Mouse (Mus musculus) CH12F3 (cell line): ENCODE data around the gene Gprin2.

Experiments
- in situ Hi-C: fragments of 300-500 bp; cut with MboI; formaldehyde crosslinking; loops from 2 replicates; pipeline ENCODE4 v1.14.3; 2020; ENCODE audit warnings: low sequenced_read_pairs

Gprin2 gene

DNA sequence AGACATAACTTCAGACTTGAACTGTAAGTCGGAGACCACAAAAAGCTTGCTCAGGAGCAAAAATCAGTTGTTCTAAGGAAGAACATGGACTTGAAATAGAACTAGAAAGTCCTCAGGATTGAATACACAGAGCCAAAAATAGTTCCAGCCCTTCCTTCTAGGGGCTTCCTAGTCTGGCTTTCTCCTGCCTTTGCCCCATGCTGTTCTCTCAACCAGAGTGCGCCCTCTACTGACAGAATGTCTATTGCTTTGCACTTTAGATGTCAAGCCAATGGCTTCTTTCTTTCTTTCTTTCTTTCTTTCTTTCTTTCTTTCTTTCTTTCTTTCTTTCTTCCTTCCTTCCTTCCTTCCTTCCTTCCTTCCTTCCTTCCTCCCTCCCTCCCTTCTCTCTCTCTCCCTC is 7.2 kb upstream of the Gprin2 start:
- in situ Hi-C loops: no loop called here

DNA sequence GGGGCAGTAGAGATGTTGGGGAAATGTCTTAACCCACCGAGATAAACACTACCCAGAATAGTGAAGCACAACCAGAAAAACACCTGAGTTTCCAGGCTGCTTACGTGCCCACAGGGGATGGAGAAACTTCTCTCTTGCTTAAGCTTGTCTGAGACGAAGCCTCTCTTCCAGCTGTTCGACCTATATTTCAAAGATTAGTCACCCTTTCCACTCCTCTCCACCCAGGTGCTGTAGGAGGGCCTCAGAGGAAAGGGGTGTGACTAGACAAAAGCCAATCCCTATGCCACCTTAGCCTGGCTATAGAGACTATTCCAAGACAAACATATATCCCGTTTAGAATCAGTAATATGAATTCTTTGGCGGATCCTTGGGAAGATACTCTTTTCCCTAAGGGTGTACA is 6.5 kb upstream of the Gprin2 start:
- in situ Hi-C loops: no loop called here

DNA sequence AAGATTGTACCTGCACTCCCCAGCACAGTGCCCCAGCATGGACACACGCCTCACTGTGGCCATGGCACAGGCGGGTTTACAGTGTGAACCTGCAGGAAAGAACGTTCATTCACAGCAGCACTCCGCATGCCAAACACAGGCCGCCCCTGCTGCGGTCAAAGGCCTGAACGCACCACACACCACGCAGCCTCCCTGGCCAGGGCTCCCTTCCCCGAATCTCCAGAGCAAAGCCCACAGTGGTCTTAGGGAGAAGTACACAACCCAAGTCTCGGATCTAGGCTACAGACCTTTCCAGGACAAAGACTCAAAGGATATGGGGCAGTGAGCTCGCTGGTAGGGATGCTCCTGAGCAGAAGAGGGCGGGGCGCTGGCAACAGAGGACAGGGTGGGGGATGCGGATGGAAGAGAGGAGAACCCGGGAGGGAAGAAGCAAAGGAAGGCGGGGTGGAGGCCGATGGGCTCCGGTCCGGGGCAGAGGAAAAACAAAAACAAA is 669 bp downstream of the Gprin2 start:
- in situ Hi-C loops: no loop called here

DNA sequence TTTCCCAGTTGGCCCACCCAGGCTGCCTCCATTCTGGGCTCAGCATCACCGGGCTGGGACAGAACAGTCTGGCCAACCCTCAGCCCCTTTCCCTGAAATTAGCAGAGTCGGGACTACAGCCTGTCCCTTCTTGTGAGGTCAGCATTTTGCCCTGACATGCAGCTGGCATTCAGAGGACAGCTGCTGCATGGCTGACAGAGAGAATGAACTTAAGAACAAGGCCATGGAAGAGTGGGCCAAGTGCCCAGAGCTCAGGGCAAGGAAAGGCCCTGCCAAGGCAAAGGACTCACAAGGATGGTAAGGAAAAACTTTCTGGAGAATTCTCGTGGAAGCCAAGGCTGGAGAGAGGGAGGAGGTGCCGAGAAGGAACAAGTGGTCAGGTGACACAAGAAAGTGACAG is 4.7 kb downstream of the Gprin2 start:
- in situ Hi-C loops: no loop called here

DNA sequence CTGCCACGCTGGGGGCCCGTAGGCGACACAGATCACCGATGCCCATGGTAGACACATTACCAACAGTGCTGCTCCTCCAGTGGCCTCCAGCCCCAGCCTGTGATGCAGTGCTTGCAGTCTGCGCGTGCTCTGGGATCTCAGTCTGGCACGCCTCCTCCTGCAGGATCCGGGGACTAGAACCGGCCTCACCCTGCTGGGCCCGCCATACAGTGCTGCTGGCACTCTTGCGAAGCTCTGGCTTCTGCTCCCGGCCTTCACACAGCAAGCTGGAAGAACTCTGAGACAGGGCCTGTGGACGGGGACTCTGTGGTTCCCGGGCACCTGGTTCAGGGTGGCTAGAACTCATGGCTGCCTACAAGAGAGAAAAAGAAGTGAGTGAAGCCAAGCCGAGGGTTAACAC is 6.0 kb downstream of the Gprin2 start:
- in situ Hi-C loops: no loop called here

DNA sequence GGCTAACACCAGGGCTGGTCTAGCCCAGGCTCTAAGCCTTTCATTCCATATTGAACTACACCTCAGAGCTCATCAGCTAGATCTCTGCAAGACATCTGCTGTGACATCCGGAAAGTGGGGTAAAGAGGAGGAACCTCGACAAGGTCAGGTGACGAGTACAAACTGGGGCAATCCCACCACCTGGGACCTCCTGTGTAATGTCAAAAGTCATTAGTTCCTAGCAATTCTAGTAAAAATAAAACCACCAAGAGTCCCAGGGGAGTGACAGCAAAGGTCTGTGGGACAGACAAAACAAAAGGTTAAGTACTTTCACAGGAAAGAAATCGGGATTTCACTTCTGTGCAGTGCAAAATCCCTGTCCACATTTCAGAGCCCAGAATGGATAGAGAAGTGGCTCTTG is 7.6 kb downstream of the Gprin2 start:
- in situ Hi-C loops: no loop called here

DNA sequence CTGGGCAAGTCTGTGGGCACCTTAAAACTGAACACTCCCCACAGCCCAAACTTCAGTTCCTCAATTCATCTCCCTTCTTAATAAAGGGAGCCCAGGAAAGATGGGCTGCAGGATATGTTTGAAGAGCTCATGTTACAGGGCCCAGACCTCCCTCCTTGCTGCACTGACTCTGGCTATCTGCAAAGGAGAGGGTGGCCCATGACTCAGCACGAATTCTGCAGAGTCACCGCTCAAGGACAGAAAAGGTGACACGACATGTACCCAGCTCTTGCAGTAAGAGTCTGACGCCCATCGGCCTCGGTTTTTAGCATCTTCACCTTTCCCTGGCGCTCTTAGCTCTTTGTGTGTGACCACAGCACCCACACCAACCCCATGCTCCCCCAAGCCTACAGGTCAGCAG is 11.1 kb downstream of the Gprin2 start:
- in situ Hi-C loops: no loop called here

DNA sequence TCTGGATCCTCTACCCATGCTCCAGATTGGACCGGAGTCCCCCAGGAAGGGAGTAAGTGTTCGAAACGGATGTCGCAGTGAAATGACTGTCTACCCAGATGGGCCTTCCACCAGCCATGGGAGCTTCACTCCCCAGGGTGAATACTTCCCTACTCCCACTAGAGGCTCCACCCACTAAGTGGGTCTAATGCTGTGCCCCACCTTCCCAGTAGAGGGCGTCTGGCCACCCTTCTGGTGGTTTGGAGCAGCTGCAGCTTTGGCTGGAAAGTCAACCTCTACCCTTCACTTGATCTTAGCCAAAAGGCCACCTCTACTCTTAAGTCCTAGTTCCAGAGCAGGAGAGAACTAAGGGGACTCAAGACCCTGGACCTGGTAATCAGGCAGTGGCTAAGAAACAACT is 12.8 kb downstream of the Gprin2 start:
- in situ Hi-C loops: no loop called here

DNA sequence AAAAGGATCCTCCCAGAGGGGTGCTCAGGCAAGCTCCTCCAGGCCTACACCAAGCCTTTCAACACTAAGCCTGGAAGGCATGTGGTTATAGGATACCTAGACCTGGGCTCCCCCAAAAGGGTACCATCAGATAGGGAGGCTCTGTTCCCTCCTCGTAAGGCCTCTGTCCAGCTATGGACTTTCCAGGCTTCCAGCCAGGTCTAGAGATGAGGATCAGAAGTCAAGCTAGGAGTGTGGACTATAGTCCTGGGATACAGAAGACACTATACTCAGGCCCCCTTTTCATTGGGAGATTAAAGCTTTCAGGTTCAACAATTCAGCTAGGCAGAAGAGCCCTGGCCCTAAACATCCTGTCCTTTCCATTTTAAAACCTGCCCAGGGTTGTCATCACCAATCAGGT is 18.4 kb downstream of the Gprin2 start:
- in situ Hi-C loops: no loop called here

DNA sequence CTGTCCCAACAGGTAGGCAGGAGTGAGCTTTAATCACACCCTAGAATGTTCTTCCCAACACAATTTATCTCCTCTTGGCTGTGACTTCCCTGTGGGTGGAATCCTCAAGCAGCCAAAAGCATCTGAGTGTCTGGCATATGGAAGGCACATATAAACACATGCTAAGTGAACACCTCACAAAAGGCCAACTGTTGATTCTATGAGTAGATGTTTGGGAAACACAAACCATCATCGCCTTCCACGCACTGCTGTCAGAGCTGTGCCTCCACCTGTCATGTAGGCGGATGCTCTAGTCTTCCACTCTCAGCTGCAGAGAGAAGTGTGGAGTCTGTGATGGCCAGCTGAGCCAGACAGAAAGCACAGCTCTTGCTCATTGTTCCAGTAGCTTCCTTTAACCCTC is 22.1 kb downstream of the Gprin2 start:
- in situ Hi-C loops: no loop called here

DNA sequence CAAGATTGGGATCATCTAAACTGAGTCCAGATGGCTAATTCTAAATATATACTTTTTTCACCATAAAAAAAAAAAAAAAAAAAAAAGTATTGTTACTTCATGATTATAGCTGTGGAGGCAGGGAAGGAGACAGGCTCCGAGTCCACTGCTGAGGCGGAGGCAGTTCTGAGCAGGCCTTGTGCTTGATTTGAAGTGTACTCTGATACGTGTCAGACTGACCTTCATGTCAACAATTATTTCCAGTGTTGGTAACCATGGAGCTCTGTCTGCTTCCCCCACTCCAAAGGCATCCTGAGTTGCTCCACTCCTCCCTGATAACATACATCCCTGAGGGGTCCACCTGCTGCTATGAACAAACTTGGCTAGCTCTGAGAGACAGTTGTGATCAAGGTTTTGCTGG is 30.3 kb downstream of the Gprin2 start:
- in situ Hi-C loops: no loop called here

DNA sequence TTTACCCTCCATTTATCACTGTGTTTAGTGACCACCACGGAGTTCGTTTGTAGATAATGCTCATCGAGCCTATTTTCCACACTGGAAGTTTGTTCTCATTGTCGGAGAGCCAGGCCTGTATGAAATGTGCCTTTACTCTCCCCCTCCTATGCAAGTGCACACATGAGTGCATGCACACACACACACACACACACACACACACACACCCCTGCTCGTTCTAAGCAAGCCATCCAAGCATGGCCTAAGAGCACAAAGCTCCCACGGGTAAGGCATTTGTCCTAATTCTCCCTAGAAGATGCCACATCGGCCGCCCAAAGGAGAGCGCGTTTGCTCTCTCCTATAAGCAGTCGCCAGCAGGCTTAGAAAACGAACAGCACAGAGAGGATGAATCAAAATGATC is 45.7 kb downstream of the Gprin2 start:
- in situ Hi-C loops: no loop called here

DNA sequence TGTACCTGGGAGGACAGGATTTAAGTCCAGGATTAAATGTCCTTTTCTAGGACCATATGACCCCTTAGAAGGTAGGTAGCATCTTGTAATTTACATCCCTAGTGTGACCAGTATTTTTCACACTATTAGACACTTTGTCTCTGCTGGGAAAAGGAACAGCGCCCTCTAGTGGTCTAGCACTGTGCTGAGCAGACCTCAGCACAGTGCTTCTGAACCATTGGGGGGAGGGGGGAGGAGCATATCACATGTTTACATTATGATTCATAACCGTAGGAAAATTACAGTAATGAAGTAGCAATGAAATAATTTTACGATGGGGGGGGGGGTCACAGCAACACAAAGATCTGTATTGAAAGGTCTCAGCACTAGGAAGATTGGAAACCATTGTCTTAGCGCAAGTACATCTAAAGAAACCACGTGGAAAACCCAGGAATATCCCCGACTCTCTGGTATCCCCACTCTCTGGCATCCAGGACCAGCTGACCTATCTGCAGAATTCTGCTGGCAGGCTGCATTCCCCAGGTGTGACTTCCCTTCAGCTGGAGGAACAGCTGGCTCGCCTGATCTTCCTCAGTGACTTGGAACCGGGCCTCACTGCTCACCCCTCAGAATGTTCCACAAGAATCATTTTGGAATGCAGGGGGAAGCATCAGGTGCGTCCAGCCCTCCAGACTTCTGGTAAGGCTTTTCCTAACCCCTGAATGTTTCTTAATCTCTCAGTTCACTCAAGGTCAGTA is 46.7 kb downstream of the Gprin2 start:
- in situ Hi-C loops: no loop called here

DNA sequence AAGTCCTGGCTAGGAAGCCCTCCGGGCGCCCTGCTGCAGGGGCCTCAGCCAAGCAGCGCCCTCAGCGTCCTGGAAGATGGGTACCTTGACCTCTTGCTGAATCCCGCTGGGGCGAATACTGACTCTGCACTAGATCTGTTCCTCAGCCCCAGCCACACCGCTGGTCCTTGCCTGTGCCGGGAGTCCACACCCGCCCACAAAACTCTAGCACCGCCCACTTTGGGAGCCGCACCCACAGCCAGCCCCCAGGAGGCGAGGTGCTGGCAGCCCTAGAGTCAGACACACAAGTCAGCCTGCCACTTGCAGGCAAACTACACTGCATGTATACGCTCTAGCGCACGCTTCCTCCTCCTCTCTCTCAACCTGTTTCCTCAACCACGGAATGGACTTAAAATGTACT is 49.1 kb downstream of the Gprin2 start, which contains the start of gene Npy4r:
Gene Npy4r (minus strand): TSS at position 148 of the 400 bp plus-strand sequence.
- in situ Hi-C loops: no loop called here

DNA sequence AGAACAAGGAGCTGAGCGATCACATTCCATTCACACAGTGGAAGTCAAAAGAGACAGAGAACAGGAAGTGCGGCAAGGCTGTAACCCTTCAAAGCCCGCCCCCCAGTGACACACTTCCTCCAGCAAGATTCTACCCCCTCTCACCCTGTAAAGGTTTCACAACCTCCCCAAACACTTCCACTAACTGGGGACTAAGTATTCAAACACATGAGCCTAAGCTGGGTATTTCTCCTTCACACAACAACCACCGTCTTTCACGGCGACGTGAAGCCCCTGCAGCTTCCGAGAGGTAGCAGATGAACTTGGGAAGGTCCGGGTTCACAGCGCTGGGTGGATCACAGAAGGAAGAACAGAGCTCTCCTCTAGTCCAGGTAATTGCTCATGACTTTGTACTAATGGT is 58.5 kb downstream of the Gprin2 start:
- in situ Hi-C loops: no loop called here

DNA sequence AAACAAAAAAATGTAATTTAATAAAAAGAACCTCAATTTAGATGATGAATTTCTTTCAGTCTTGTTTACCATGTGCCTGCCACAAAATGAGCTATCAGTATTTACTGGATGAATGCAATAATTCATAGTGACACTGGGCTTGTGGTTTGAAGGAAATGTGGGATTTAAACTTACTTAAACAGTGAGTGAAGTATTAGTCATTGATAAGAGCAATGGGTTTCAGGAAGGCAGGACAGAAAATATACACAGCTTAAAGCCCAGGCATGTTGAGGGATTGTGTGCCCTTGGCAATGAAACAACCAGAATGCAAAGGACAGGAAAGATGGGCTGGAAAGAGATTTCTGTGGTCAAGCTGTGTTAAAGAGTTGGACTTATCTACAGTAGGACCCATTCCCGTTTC is 59.1 kb downstream of the Gprin2 start:
- in situ Hi-C loops: no loop called here

DNA sequence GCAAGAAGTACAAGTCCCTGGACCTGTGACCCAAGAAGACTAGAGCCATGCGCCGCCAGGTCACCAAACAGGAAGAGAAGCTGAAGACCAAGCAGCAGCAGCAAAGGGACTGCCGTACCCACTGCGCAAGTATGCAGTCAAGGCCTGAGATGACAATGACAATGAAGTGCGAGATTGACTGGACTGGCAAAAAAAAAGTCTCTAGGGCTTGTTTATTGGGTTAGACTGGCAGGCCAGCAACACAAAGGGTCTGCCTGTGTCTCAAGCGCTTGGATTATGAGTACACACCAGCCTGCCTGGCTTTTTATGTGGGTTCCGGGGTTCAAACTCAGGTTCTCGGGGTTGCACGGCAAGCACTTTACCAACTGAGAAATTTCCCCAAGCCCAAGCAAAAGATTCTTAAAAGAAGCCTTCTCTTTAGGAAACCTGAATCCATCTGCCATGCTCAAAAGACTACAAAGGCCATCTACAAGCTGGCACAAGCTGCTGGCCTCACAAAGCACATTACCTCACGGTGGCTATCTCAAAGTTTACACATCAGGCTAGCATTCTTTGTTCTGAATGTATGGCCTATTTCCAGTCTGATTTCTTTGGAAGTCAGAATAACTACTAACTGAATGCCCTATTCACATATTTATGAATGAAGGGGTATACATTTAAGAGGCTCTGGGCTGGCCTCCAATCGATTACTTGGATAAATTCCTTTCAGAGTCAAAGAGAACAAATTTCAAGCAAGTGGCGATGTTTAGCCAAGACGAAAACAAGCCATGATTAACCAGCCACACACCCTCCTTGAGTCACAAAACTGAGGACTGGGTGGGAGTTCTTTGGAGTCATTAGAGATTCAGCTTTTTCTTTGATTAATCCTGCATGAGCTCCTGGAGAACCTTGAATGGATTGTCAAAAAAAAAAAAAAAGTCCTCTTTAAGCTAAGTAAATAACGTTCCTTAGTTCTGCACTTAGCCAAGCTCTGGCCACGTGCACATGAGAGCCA is 61.5 kb downstream of the Gprin2 start:
- in situ Hi-C loops: no loop called here
